Mouse (Mus musculus) cerebellum, postnatal 14 days (tissue): ENCODE results near the gene Olfr1256.

Experiments used
- DNase-seq, 2 experiments: peaks; one replicate each; pipeline ENCODE4 v3.0.0; 2021; ENCODE audit warnings: mixed read lengths in 2 of 2

Olfr1256 gene

GRCm38 (mm10) chr2:89841455-89841854 lies at the start of gene Olfr1256:
Olfr1256 (minus strand) TSS chr2:89841555.
- no peak for DNase-seq

GRCm38 (mm10) chr2:89878137-89878536 lies 36.8 kb upstream of the Olfr1256 start, which contains the start of gene Olfr1257:
Olfr1257 (plus strand) TSS chr2:89878437.
- DNase-seq, result no peak

GRCm38 (mm10) chr2:89849230-89849629 lies 7.9 kb upstream of the Olfr1256 start:
- no peak for DNase-seq

GRCm38 (mm10) chr2:89848105-89848504 lies 6.8 kb upstream of the Olfr1256 start, which contains the start of gene Olfr48:
Olfr48 (minus strand) TSS chr2:89848205.
- no peak for DNase-seq

GRCm38 (mm10) chr2:89820216-89820615 lies 21.1 kb downstream of the Olfr1256 start:
- DNase-seq, result no peak

- DNase-seq, result no peak
Measured at GRCm38 (mm10) chr2:89811751-89812150, 29.6 kb downstream of the Olfr1256 start, which contains the start of gene Olfr1255. Olfr1255 (plus strand) TSS chr2:89812051.

- no peak for DNase-seq
Measured at GRCm38 (mm10) chr2:89810751-89811150, 30.6 kb downstream of the Olfr1256 start.

- DNase-seq, result no peak
Measured at GRCm38 (mm10) chr2:89799583-89799982, 41.8 kb downstream of the Olfr1256 start.

GRCm38 (mm10) chr2:89793519-89793918 lies 47.8 kb downstream of the Olfr1256 start, which contains the start of gene Olfr1254:
Olfr1254 (minus strand) TSS chr2:89793619.
- no peak for DNase-seq
